Mouse (Mus musculus): Measurements from ENCODE around the gene Dcaf15. TPM values are rescaled to one million over a fixed set of nuclear protein-coding genes. Genes with fewer than 3 reads are reported as not detected.

Gene Dcaf15
- polyA plus RNA-seq, 1 experiment from 2014 or later, result 10.0 TPM

DNA sequence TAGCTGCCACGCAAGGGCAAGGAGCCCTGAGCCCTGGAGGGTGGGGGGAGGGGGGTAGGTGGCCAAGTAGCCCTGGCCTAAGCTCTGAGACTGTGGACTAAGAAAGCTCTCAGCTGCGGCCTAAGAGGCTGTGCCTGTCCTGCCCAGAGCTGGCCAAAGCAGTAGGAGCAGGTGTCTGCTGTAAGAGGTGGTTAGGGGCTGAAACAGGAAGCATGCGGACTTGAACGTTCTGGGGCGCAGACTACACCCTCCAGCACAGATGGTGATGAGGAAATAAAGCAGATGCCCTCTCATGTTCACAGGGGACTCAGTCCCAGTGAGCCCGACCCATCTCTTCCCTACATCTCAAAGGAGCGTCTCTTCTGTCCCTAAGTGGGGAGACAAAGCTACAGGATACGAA lies 27.7 kb upstream of the Dcaf15 start:
- peaks cover 28% of the 10 kb centered on the region for H3K36me3 ChIP-seq (ENCODE audit: control insufficient read depth, insufficient read depth, low read length)
- 85% methylated on average over 8 of the region's 8 CpGs for WGBS
- ATAC-seq (replicated peaks; ENCODE audit: low FRiP score), result no peak

DNA sequence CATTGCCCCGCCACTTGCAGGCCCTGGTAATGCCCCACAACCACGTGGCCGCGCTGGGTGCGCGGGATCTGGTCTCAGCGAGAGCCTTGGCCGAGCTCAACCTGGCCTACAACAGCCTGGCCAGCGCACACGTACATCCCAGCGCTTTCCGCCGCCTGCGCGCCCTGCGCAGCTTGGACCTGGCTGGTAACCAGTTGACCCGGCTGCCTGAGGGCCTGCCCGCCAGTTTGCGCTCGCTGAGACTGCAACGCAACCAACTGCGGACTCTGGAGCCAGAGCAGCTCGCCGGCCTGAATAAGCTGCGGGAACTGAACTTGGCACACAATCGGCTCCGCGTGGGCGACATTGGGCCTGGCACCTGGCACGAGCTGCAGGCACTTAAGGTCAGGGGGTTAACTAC lies 26.2 kb upstream of the Dcaf15 start:
- WGBS, result 57% methylated on average over 30 of the region's 30 CpGs
- DNase-seq (ENCODE audit: low spot score) (no peak), ATAC-seq (replicated peaks; ENCODE audit: low FRiP score) (no peak)

More for the DNA sequence above, 27.7 kb upstream of the Dcaf15 start:
- no peak for DNase-seq (ENCODE audit: low spot score)
- Histone ChIP-seq H3K27me3 (replicated peaks; ENCODE audit: control insufficient read depth, insufficient read depth, low read length) (no peaks in the 10 kb centered on the region), H3K4me2 (no peak overlapping the region), H3K27ac (ENCODE audit: low read depth, low read length) (no peak overlapping the region), H3K9ac (ENCODE audit: low read depth, low read length) (no peak overlapping the region), H3K4me1 (replicated peaks; ENCODE audit: control insufficient read depth, insufficient read depth, low read length) (peaks cover 5% of the 10 kb centered on the region; the same call in 1 of the 2 replicates), H3K9me3 (ENCODE audit: control insufficient read depth, low read length) (no peaks in the 10 kb centered on the region), H3K4me3 (ENCODE audit: low read depth, low read length) (no peak overlapping the region)

DNA sequence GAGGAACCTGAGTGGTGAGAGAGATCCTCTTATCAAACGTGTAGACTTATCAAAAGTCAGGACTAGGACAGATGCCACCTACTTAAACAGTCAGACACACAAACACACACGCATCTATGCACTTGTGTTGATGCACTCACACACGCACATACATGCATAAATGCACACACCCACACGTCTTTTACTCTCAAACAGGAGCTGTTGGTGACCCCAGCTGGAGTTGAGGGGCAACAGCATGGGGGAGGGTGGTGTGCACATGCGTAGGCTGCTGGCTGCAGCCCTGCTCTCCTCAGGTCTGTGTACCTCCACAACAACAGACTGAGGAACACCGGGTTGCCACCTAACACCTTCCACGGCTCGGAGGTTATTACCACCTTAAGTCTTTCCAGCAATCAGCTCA lies 23.7 kb upstream of the Dcaf15 start:
- H3K4me3 ChIP-seq (ENCODE audit: low read depth, low read length), result no peak overlapping the region
- H3K27me3 ChIP-seq (replicated peaks; ENCODE audit: control insufficient read depth, insufficient read depth, low read length), result no peaks in the 10 kb centered on the region
- WGBS, result 55% methylated on average over 8 of the region's 8 CpGs
- no peak for ATAC-seq (replicated peaks; ENCODE audit: low FRiP score)
- H3K27ac ChIP-seq (ENCODE audit: low read depth, low read length), result no peak overlapping the region
- no peak overlapping the region for H3K9ac ChIP-seq (ENCODE audit: low read depth, low read length)
- no peak overlapping the region for H3K4me2 ChIP-seq
- H3K9me3 ChIP-seq (ENCODE audit: control insufficient read depth, low read length), result no peaks in the 10 kb centered on the region
- H3K36me3 ChIP-seq (ENCODE audit: control insufficient read depth, insufficient read depth, low read length), result peaks cover 4% of the 10 kb centered on the region; the same call in 1 of the 2 replicates
- H3K4me1 ChIP-seq (replicated peaks; ENCODE audit: control insufficient read depth, insufficient read depth, low read length), result peaks cover 5% of the 10 kb centered on the region; the same call in 1 of the 2 replicates
- DNase-seq (ENCODE audit: low spot score), result no peak

More for the DNA sequence above, 26.2 kb upstream of the Dcaf15 start:
- Histone ChIP-seq H3K9ac (ENCODE audit: low read depth, low read length) (no peak overlapping the region), H3K4me2 (no peak overlapping the region), H3K9me3 (ENCODE audit: control insufficient read depth, low read length) (no peaks in the 10 kb centered on the region), H3K27ac (ENCODE audit: low read depth, low read length) (no peak overlapping the region), H3K4me1 (replicated peaks; ENCODE audit: control insufficient read depth, insufficient read depth, low read length) (peaks cover 5% of the 10 kb centered on the region; the same call in 1 of the 2 replicates), H3K36me3 (ENCODE audit: control insufficient read depth, insufficient read depth, low read length) (peaks cover 21% of the 10 kb centered on the region), H3K27me3 (replicated peaks; ENCODE audit: control insufficient read depth, insufficient read depth, low read length) (no peaks in the 10 kb centered on the region), H3K4me3 (ENCODE audit: low read depth, low read length) (no peak overlapping the region)

DNA sequence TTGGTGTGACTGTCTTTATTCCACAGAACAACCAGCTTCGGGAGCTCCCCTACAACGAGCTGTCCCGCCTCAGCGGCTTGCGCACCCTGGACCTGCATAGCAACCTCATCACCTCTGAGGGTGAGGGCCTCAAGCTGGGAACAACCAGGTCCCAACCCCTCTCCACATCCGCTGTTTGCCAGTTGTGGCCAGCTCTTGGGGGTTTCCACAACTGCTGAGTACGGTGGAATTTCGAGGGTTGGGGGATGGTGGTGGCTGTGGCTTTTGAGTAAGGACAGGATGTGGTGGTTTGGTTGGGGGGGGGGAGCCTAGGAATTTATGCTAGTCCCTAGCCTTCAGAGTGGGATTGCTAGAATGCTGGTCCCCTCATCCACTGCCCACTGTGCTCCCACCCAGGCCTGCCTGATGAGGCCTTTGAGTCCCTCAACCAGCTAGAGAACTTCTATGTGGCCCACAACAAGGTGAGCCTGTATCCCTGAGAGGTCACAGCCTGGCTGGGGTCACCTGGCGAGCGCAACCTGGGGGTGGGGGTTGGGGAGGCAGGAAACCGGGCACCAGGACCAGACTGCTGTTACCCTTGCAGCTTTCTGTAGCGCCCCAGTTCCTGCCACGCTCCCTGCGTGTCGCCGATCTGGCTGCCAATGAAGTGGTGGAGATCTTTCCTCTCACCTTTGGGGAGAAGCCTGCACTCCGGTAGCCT lies 22.8 kb upstream of the Dcaf15 start:
- peaks cover 5% of the 10 kb centered on the region; the same call in 1 of the 2 replicates for H3K4me1 ChIP-seq (replicated peaks; ENCODE audit: control insufficient read depth, insufficient read depth, low read length)
- DNase-seq (ENCODE audit: low spot score) (no peak), ATAC-seq (replicated peaks; ENCODE audit: low FRiP score) (no peak)
- H3K36me3 ChIP-seq (ENCODE audit: control insufficient read depth, insufficient read depth, low read length), result no peaks in the 10 kb centered on the region
- H3K27me3 ChIP-seq (replicated peaks; ENCODE audit: control insufficient read depth, insufficient read depth, low read length), result no peaks in the 10 kb centered on the region
- no peaks in the 10 kb centered on the region for H3K9me3 ChIP-seq (ENCODE audit: control insufficient read depth, low read length)
- WGBS, result 44% methylated on average over 17 of the region's 17 CpGs
- no peak overlapping the region for H3K4me2 ChIP-seq
- H3K4me3 ChIP-seq (ENCODE audit: low read depth, low read length), result no peak overlapping the region
- no peak overlapping the region for H3K9ac ChIP-seq (ENCODE audit: low read depth, low read length)
- no peak overlapping the region for H3K27ac ChIP-seq (ENCODE audit: low read depth, low read length)

DNA sequence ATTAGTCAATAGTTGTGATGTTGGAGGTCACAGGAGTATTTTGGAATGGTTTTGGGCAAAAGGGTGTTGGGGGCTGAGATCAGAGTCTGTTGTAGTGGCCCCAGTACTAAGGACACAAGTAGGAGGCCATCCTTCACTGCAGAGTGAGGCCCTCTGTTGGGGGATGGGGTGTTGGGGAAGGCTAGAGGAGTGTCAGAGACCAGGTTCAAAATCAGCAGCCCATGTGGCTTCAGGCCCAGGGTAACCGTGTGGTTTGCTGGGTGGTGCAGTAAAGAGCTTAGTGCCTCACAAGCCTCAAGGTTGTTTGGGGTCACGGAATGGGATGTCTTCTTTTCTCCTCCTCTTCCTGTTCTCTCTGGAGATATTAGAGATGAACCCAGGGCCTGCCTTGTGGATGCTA lies 22.2 kb upstream of the Dcaf15 start:
- Histone ChIP-seq H3K4me3 (ENCODE audit: low read depth, low read length) (no peak overlapping the region), H3K9ac (ENCODE audit: low read depth, low read length) (no peak overlapping the region), H3K4me1 (replicated peaks; ENCODE audit: control insufficient read depth, insufficient read depth, low read length) (peaks cover 5% of the 10 kb centered on the region; the same call in 1 of the 2 replicates), H3K27me3 (replicated peaks; ENCODE audit: control insufficient read depth, insufficient read depth, low read length) (no peaks in the 10 kb centered on the region), H3K36me3 (ENCODE audit: control insufficient read depth, insufficient read depth, low read length) (no peaks in the 10 kb centered on the region), H3K4me2 (no peak overlapping the region), H3K9me3 (ENCODE audit: control insufficient read depth, low read length) (no peaks in the 10 kb centered on the region), H3K27ac (ENCODE audit: low read depth, low read length) (no peak overlapping the region)
- 36% methylated on average over 2 of the region's 2 CpGs for WGBS
- no peak for ATAC-seq (replicated peaks; ENCODE audit: low FRiP score)
- no peak for DNase-seq (ENCODE audit: low spot score)

DNA sequence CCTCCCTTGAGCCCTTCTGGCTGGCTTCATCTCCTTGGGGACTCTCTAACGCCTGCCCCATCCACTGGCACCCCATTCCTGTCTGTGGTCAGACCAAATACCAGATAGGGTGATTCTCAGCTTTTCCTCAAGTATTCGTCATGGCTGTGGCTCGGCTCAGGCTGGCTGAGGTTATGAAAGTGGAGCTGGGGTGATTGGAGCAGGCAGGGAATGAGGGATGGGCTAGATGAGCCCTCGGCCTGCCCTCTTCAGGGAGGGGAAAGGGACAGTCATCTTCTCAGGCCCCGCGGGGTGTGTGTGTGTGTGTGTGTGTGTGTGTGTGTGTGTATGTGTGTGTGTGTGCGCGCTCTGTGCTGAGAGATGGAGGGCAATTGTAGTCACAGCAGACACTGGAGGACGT lies 21.1 kb upstream of the Dcaf15 start, which contains the start of gene Podnl1:
TSS of gene Podnl1 (plus strand) at position 334 of the 400 bp plus-strand sequence.
- no peaks in the 10 kb centered on the region for H3K36me3 ChIP-seq (ENCODE audit: control insufficient read depth, insufficient read depth, low read length)
- DNase-seq (ENCODE audit: low spot score), result no peak
- H3K27ac ChIP-seq (ENCODE audit: low read depth, low read length), result no peak within 1 kb of the TSS
- H3K4me1 ChIP-seq (replicated peaks; ENCODE audit: control insufficient read depth, insufficient read depth, low read length), result peaks cover 5% of the 10 kb centered on the region; the same call in 1 of the 2 replicates
- H3K4me3 ChIP-seq (ENCODE audit: low read depth, low read length), result no peak within 1 kb of the TSS
- no peak within 1 kb of the TSS for H3K4me2 ChIP-seq
- H3K9me3 ChIP-seq (ENCODE audit: control insufficient read depth, low read length), result no peaks in the 10 kb centered on the region
- H3K27me3 ChIP-seq (replicated peaks; ENCODE audit: control insufficient read depth, insufficient read depth, low read length), result no peaks in the 10 kb centered on the region
- no peak within 1 kb of the TSS for H3K9ac ChIP-seq (ENCODE audit: low read depth, low read length)
- 55% methylated on average over 9 of the region's 9 CpGs for WGBS
- ATAC-seq (replicated peaks; ENCODE audit: low FRiP score), result no peak

DNA sequence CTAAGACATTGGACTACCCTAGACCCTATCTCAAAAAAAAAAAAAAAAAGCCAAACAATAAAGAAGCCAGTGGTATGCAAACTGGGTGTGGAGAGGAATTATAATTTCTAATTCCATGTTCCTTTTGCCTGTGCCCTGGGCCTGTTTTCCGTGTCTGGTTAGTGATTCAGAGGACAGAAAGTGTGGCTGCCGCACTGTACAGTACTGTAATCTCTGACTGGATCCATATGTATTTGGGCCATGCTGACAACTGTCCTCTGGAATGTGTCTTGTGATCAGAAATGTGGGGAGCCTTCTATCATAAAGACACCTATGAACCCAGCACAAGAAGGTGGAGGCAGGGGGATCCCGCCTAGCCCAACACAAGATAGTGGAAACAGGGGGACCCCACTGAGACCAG lies 17.6 kb upstream of the Dcaf15 start:
- no peaks in the 10 kb centered on the region for H3K36me3 ChIP-seq (ENCODE audit: control insufficient read depth, insufficient read depth, low read length)
- no peak overlapping the region for H3K9ac ChIP-seq (ENCODE audit: low read depth, low read length)
- DNase-seq (ENCODE audit: low spot score) (no peak), ATAC-seq (replicated peaks; ENCODE audit: low FRiP score) (no peak)
- no peak overlapping the region for H3K4me3 ChIP-seq (ENCODE audit: low read depth, low read length)
- H3K9me3 ChIP-seq (ENCODE audit: control insufficient read depth, low read length), result no peaks in the 10 kb centered on the region; the same call in 1 of the 2 replicates
- WGBS, result 78% methylated on average over 3 of the region's 3 CpGs
- H3K27ac ChIP-seq (ENCODE audit: low read depth, low read length), result no peak overlapping the region
- no peaks in the 10 kb centered on the region for H3K27me3 ChIP-seq (replicated peaks; ENCODE audit: control insufficient read depth, insufficient read depth, low read length)
- H3K4me2 ChIP-seq, result no peak overlapping the region
- no peaks in the 10 kb centered on the region for H3K4me1 ChIP-seq (replicated peaks; ENCODE audit: control insufficient read depth, insufficient read depth, low read length)

DNA sequence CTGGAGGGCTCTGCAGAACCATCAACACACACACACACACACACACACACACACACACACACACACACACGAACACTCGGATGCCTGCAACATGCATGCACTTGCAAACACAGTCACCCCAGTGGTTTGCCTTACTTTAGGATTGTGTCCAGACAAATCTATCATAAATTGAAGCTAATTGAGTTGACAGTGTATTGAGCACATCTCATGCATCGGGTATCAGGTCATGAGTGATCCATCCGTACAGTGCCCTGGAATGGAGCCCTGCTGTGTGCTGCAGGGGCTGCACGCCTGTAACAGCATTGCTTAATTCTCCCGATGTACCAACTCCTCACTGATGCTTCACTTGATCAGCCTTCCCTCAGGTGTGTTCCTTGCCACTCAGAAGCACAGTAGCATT lies 11.1 kb upstream of the Dcaf15 start:
- Histone ChIP-seq H3K4me3 (ENCODE audit: low read depth, low read length) (no peak overlapping the region), H3K9me3 (ENCODE audit: control insufficient read depth, low read length) (no peaks in the 10 kb centered on the region; the same call in 1 of the 2 replicates), H3K9ac (ENCODE audit: low read depth, low read length) (no peak overlapping the region), H3K4me2 (no peak overlapping the region), H3K27me3 (replicated peaks; ENCODE audit: control insufficient read depth, insufficient read depth, low read length) (no peaks in the 10 kb centered on the region), H3K36me3 (ENCODE audit: control insufficient read depth, insufficient read depth, low read length) (no peaks in the 10 kb centered on the region), H3K27ac (ENCODE audit: low read depth, low read length) (no peak overlapping the region), H3K4me1 (replicated peaks; ENCODE audit: control insufficient read depth, insufficient read depth, low read length) (no peaks in the 10 kb centered on the region)
- DNase-seq (ENCODE audit: low spot score) (no peak), ATAC-seq (replicated peaks; ENCODE audit: low FRiP score) (no peak)
- 84% methylated on average over 6 of the region's 6 CpGs for WGBS
